Mouse (Mus musculus) neural tube, embryonic 11.5 days (tissue): ENCODE data around the gene Acvr2b. TPM values are rescaled to one million over a fixed set of nuclear protein-coding genes. Genes with fewer than 3 reads are reported as not detected.

Source experiments
- ATAC-seq: fragments of 200-750 bp; cut with Nextera tagmentation; 2 replicates; pipeline ENCODE4 v1.8.0; 2017; ENCODE audit warnings: moderate number of reproducible peaks, mild to moderate bottlenecking, moderate TSS enrichment, moderate library complexity; ENCODE audit not compliant: insufficient read depth, low FRiP score, low TSS enrichment
- DNase-seq: peaks from one replicate; pipeline ENCODE4 v3.0.0-alpha.2; 2015; ENCODE audit warnings: low spot score
- H3K27ac ChIP-seq: fragments of 300-500 bp; sonication (generic); 2 replicates; pipeline ENCODE4 v1.5.1; 2014; ENCODE audit warnings: low read depth, mild to moderate bottlenecking, low read length
- H3K27me3 ChIP-seq: fragments of 300-500 bp; sonication (generic); 2 replicates; pipeline ENCODE4 v1.6.1; 2014; ENCODE audit warnings: mild to moderate bottlenecking, low read length, mixed read lengths; ENCODE audit not compliant: control insufficient read depth, insufficient read depth
- H3K36me3 ChIP-seq: fragments of 300-500 bp; sonication (generic); 2 replicates; pipeline ENCODE4 v1.6.1; 2014; ENCODE audit warnings: mild to moderate bottlenecking, low read length, moderate library complexity, mixed read lengths; ENCODE audit not compliant: control insufficient read depth, insufficient read depth
- H3K4me1 ChIP-seq: fragments of 300-500 bp; sonication (generic); 2 replicates; pipeline ENCODE4 v1.6.1; 2014; ENCODE audit warnings: low read length, mixed read lengths; ENCODE audit not compliant: control insufficient read depth, insufficient read depth
- H3K4me2 ChIP-seq: fragments of 300-500 bp; sonication (generic); 2 replicates; pipeline ENCODE4 v1.6.1; 2014; ENCODE audit warnings: low read depth, mild to moderate bottlenecking, moderate library complexity
- H3K4me3 ChIP-seq: fragments of 300-500 bp; sonication (generic); 2 replicates; pipeline ENCODE4 v1.5.1; 2014; ENCODE audit warnings: low read depth, low read length
- H3K9ac ChIP-seq: fragments of 300-500 bp; sonication (generic); 2 replicates; pipeline ENCODE4 v1.6.1; 2014; ENCODE audit warnings: mild to moderate bottlenecking, low read length
- H3K9me3 ChIP-seq: fragments of 300-500 bp; sonication (generic); 2 replicates; pipeline ENCODE4 v1.6.1; 2016; ENCODE audit warnings: low read length; ENCODE audit not compliant: control insufficient read depth
- WGBS: fragments of 180-500 bp; shearing (Covaris S2); extraction: QIAGEN DNeasy Blood & Tissue Kit; methylation state at CpG from one replicate; pipeline ENCODE4 v1.1.7; 2014; 5-methylcytosine and 5-hydroxymethylcytosine counted together
- polyA plus RNA-seq: library from polyadenylated mRNA; unstranded; fragments of >200 nt; fragmentation: Nextera tagmentation; extraction: Ambion mirVana; gene quantifications from 2 replicates; pipeline ENCODE4 v1.2.1, GENCODE M21; 2014

Acvr2b gene
- polyA plus RNA-seq = 87.2 and 99.6 TPM in 2 replicates

GRCm38 (mm10) chr9:119401801-119402214 lies at the start of gene Acvr2b:
TSS of gene Acvr2b (plus strand) at chr9:119402118.
- Histone ChIP-seq H3K4me2 (peak within 1 kb of the TSS; percentile 55), H3K27me3 (no peaks in the 10 kb centered on the region), H3K9me3 (no peaks in the 10 kb centered on the region), H3K4me1 (peaks cover 18% of the 10 kb centered on the region), H3K9ac (peak within 1 kb of the TSS; percentile 100), H3K4me3 (peak within 1 kb of the TSS; percentile 99), H3K27ac (peak within 1 kb of the TSS; percentile 99), H3K36me3 (no peaks in the 10 kb centered on the region; the same call in 1 of the 2 replicates)
- 2% methylated on average over 20 of the region's 32 CpGs for WGBS
- DNase-seq (peak; percentile 99), ATAC-seq (peak; percentile 95)

- Histone ChIP-seq H3K4me3 (no peak overlapping the region), H3K9me3 (no peaks in the 10 kb centered on the region), H3K4me2 (no peak overlapping the region), H3K9ac (no peak overlapping the region), H3K36me3 (peaks cover 2% of the 10 kb centered on the region), H3K4me1 (no peaks in the 10 kb centered on the region), H3K27ac (no peak overlapping the region), H3K27me3 (no peaks in the 10 kb centered on the region)
- ATAC-seq (no peak), DNase-seq (no peak)
- 84% methylated on average over 6 of the region's 6 CpGs for WGBS
These were observed 48.0 kb upstream of the Acvr2b start for GRCm38 (mm10) chr9:119353926-119354325.

DNA sequence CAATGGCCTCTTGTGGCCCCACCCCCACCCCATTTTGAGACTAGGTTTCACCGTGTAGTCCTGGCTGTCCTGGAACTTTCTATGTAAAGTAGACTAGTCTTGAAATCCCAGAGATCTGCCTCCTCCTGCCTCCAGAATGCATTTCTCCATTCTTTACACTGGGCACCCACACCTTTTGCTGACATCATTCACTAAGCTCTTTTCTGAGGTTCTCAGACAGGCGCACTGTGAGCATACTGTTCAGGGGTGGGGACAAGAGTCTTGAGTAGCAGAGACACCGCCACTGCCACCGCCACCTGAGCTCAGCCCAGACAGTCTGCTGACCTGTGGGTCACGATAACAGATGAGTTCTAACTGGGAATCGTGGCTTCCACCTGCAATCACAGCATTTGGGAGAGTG lies 46.0 kb upstream of the Acvr2b start:
- H3K4me2 ChIP-seq = no peak overlapping the region
- no peaks in the 10 kb centered on the region; the same call in 1 of the 2 replicates for H3K36me3 ChIP-seq
- ATAC-seq (no peak), DNase-seq (no peak)
- no peak overlapping the region for H3K27ac ChIP-seq
- H3K4me1 ChIP-seq = no peaks in the 10 kb centered on the region
- no peak overlapping the region for H3K9ac ChIP-seq
- 82% methylated on average over 6 of the region's 6 CpGs for WGBS
- H3K4me3 ChIP-seq = no peak overlapping the region
- no peaks in the 10 kb centered on the region for H3K27me3 ChIP-seq
- no peaks in the 10 kb centered on the region for H3K9me3 ChIP-seq

DNA sequence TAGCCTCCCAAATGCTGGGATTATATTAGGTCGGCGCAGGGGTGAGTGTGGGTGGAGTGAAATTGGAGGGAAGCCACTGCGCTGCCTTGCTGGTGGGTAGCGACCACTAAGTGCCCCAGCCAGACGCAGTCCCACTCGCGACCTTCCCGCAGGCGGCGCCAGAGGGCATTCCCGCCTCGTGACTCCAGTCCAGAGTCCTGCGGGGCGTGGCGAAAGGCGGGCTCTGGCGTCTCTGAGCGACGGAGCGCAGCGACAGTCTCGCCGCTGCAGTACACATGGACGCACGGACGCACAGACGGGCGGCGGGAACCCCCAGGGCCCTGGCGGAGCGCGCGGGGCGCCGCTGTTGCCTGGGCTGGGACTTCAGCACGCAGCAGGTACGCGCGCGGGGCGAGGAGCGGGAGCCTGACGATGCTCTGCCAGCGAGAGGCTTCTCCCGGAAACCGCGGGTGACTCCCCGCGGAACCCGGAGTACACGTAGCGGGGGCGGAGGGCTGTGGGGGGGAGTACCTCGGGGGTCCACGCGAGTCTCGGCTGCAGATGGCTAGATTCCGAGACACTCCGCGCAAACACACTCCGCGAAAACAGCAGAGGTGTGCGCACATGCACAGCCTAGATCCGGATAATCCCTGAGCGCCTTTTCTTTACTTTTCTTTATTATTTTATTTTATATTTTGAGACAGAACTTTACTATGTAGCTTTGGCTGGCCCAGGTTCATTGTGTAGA lies 44.4 kb upstream of the Acvr2b start, which contains the start of gene Xylb:
Gene Xylb, plus strand, starts transcription at position 51 of the 727 bp plus-strand sequence.
- Histone ChIP-seq H3K4me1 (no peaks in the 10 kb centered on the region), H3K9me3 (no peaks in the 10 kb centered on the region), H3K9ac (peak within 1 kb of the TSS; percentile 66), H3K27me3 (no peaks in the 10 kb centered on the region), H3K36me3 (no peaks in the 10 kb centered on the region), H3K27ac (no peak within 1 kb of the TSS), H3K4me2 (peak within 1 kb of the TSS; percentile 89), H3K4me3 (peak within 1 kb of the TSS; percentile 63)
- 4% methylated on average over 65 of the region's 65 CpGs for WGBS
- DNase-seq (peak; percentile 93), ATAC-seq (peak; percentile 89)

DNA sequence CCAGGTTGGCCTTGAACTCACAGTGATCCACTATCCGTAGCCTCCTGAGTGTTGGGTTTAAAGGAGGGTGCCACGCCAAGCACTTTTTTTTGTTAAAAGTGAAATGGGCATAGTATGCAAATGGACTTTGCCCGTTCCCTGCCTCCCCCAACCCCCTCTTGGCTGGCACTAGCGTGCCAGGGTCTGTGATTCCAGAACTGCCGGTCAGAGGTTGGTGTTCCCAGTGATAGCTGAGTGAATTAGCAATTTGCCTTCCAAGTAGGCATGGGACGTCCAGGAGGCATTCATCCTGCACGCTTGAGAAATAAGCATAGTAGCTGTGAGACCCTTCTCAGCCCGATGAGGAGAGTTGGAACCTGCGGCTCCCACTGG lies 43.9 kb upstream of the Acvr2b start:
- Histone ChIP-seq H3K27ac (no peak overlapping the region), H3K9ac (peak overlapping the region; percentile 66; the same call in 1 of the 2 replicates), H3K4me1 (no peaks in the 10 kb centered on the region), H3K9me3 (no peaks in the 10 kb centered on the region), H3K36me3 (no peaks in the 10 kb centered on the region), H3K4me2 (peak overlapping the region; percentile 89), H3K4me3 (peak overlapping the region; percentile 63), H3K27me3 (no peaks in the 10 kb centered on the region)
- no peak for ATAC-seq
- no peak for DNase-seq
- 46% methylated on average over 9 of the region's 9 CpGs for WGBS

- ATAC-seq (no peak), DNase-seq (no peak)
- H3K4me2 ChIP-seq = no peak overlapping the region
- no peaks in the 10 kb centered on the region for H3K9me3 ChIP-seq
- 95% methylated on average over 5 of the region's 5 CpGs for whole genome bisulfite sequencing
- H3K36me3 ChIP-seq = no peaks in the 10 kb centered on the region
- H3K9ac ChIP-seq = no peak overlapping the region
- no peak overlapping the region for H3K4me3 ChIP-seq
- no peaks in the 10 kb centered on the region for H3K4me1 ChIP-seq
- no peaks in the 10 kb centered on the region for H3K27me3 ChIP-seq
- no peak overlapping the region for H3K27ac ChIP-seq
These were observed 40.5 kb upstream of the Acvr2b start for GRCm38 (mm10) chr9:119361416-119361815.

- Histone ChIP-seq H3K27me3 (no peaks in the 10 kb centered on the region), H3K4me1 (no peaks in the 10 kb centered on the region), H3K9me3 (no peaks in the 10 kb centered on the region), H3K27ac (no peak overlapping the region), H3K4me2 (no peak overlapping the region), H3K36me3 (no peaks in the 10 kb centered on the region), H3K4me3 (no peak overlapping the region), H3K9ac (no peak overlapping the region)
- no peak for DNase-seq
- 91% methylated on average over 12 of the region's 12 CpGs for WGBS
- ATAC-seq = no peak
These were observed 38.7 kb upstream of the Acvr2b start for GRCm38 (mm10) chr9:119363229-119363628.

GRCm38 (mm10) chr9:119365284-119365683 lies 36.6 kb upstream of the Acvr2b start, which contains the start of gene Slc22a14:
TSS of gene Slc22a14 (minus strand) at chr9:119365553.
- Histone ChIP-seq H3K27ac (no peak within 1 kb of the TSS), H3K27me3 (no peaks in the 10 kb centered on the region), H3K4me3 (no peak within 1 kb of the TSS), H3K9me3 (no peaks in the 10 kb centered on the region), H3K36me3 (no peaks in the 10 kb centered on the region), H3K4me1 (no peaks in the 10 kb centered on the region), H3K9ac (no peak within 1 kb of the TSS), H3K4me2 (no peak within 1 kb of the TSS)
- 84% methylated on average over 7 of the region's 7 CpGs for WGBS
- DNase-seq = no peak
- no peak for ATAC-seq

- H3K27me3 ChIP-seq = no peaks in the 10 kb centered on the region
- no peaks in the 10 kb centered on the region for H3K9me3 ChIP-seq
- H3K4me2 ChIP-seq = no peak overlapping the region
- 86% methylated on average over 3 of the region's 3 CpGs for WGBS
- H3K9ac ChIP-seq = no peak overlapping the region
- ATAC-seq (no peak), DNase-seq (no peak)
- H3K4me3 ChIP-seq = no peak overlapping the region
- H3K27ac ChIP-seq = no peak overlapping the region
- no peaks in the 10 kb centered on the region for H3K4me1 ChIP-seq
- H3K36me3 ChIP-seq = no peaks in the 10 kb centered on the region
These were observed 33.6 kb upstream of the Acvr2b start for GRCm38 (mm10) chr9:119368367-119368766.
